Mouse (Mus musculus) G1E-ER4 (cell line): ENCODE measurements at regions not wholly inside any gene's neighbourhood (a gene's known extent, or its start where the extent isn't known, plus 50 kb on each side); places are given as distances from the start of the nearest gene placed in this dataset.

Experiments
- GATA1 ChIP-seq: IDR thresholded peaks from one replicate; pipeline ENCODE4 v1.8.0; 2012; ENCODE audit warnings: low read length, inconsistent platforms

- TF ChIP-seq GATA1 = no peak
Measured at GRCm38 (mm10) chr12:74534882-74535281, 218.7 kb upstream of the Gm11042 start.

- TF ChIP-seq GATA1 = no peak
Measured at GRCm38 (mm10) chr12:74528983-74529566, 212.9 kb upstream of the Gm11042 start.

DNA sequence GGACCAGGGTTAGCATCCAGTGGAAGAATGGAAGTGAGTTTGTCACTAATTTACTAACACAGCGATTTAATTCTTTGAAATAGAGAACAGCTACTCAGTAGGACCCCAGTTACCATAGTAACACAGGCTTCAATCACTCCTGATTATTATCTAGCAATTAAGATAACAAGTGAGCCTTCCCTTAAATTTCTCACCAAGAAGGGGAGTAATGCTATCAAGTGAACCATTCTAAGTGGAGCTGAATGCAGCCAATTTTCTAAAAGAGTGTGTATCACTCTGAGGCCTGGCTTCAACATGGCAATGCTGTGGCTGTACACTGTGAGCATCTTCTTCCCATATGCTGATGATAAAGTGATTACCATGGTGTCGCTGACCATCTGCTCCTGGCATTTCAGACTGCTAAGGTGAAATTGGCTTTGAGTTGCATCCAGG lies 211.0 kb upstream of the Gm11042 start:
- TF ChIP-seq GATA1 = no peak

- TF ChIP-seq GATA1 = no peak
Measured at GRCm38 (mm10) chr12:74523988-74524387, 207.8 kb upstream of the Gm11042 start.

DNA sequence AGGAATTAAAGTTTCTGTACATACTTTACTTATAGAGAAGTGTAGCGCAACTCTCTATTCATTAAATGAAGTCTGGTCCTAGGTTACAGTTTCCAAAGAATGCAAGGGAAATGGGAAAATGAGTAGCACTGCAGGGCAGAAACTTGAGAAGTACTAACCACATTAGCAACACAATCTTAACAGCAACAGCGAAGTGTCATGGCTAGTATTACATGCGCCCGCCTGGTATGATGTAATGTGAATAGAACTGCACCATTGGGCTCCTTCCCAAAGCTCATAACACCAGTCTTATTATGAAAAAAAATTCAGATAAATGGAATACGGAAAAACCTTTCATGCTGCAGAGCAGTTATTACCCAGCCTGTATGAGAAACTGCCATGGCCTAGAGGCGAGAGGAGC lies 201.8 kb upstream of the Gm11042 start:
- no peak for TF ChIP-seq GATA1

- no peak for TF ChIP-seq GATA1
Measured at GRCm38 (mm10) chr12:74516527-74516926, 200.3 kb upstream of the Gm11042 start.

DNA sequence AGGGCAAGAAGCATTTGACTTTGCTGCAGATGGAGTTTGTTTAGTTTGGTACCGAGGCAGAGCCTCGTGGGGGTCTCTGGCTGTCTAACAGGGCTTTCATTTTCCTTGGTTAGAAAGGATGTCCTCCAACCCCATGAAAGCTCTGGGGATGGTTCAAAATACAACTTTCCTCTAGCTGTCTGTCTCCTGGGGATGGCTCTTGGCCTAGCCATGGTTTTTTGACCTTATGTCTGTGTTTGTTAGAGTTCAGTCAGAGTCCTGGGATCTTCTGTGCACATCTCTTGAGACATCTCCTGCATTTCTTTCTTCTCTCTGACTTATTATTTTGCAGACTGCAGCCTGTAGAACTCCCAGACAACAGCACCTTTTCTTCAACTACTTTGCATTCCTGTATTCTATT lies 186.6 kb upstream of the Gm11042 start:
- no peak for TF ChIP-seq GATA1

DNA sequence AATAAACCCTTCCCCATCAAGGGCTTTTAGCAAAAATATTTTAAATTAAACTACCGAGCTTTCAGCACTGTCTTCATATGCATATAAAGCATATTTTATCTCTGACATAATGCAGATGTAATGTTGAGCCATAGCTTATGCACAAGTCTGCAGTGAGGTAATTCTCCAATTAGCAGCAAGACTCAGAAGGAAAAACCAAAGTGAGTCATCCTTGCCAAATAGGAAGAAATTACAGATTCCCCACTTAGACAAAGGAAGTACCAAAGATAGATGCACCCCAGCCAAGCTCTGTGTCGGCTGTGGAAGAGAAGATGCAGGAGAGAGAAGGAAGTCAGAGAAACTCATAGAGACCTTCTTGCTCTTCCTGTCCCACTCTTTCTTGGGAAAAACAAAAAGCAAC lies 161.4 kb upstream of the Gm11042 start:
- TF ChIP-seq GATA1 = no peak

DNA sequence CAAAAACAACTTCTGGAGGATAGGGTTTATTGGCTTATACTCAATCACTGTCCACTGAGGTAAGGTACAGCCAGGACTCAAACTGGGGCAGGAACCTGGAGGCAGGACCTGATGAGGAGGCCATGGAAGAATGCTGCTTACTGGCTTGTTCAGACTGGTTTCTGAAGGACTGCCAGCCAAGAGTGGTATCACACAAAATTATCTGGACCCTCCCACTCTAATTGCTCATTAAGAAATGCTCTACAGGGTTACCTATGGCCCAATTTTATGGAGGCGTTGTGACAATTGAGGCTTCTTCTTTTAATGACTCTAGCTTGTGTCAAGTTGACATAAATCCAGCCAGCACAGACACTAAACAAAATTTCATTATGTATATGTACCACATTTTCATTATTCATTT lies 158.5 kb upstream of the Gm11042 start:
- TF ChIP-seq GATA1 = no peak

DNA sequence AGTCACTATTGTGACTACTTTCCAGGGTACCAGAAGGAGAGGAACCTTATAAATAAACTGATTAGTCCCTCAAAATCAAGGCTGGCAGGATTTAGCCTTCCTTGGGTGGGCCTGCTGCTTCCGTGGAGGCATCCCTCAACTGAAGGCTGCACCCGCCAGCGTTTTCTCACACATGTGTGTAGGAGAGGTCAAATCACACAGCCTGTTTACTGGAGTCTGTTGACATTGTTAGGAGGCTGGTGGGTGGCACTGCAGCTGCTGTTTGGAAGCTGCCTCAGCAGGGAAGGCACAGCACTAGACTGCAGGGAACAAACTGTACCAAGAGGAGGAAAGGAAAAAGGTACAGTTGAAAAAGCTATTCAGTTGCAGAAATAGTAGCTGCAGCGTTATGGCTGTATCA lies 142.3 kb upstream of the Gm11042 start:
- TF ChIP-seq GATA1 = no peak

DNA sequence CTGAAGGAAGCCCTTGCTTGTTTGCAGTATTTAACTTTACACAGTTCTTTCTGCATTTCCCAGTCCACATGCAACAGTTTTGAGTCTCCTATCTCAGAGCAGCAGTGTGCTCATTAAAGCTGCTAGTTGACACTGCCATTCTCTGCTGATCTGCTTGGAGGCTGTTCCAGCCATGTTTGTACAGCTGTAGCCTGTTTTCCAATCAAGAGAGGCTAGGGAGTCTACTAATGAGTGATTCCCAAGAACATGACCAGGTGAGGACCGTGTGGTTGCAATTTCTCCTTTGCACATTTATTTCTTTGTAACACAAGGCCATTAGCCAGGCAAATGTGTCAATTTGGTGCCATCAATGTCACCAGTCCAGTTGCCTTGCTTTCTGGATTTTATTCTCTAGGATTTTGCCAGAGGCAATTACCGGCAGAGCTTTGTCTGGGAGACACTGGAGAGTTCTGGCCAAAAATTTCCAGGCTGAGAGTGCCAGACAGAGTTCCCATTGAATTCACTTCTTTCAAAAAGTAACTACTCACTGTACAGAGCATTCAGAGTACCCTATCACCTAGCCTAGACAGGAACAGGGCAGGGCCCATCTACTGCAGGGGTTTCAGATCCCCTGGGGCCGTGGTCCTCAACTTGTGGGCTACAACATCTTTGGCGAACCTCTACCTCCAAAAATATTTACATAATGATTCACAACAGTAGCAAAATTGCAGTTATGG lies 136.3 kb upstream of the Gm11042 start:
- TF ChIP-seq GATA1 = no peak

GRCm38 (mm10) chr12:74448248-74448647 lies 132.1 kb upstream of the Gm11042 start:
- TF ChIP-seq GATA1 = no peak

- no peak for TF ChIP-seq GATA1
Measured at GRCm38 (mm10) chr12:74434874-74435273, 118.7 kb upstream of the Gm11042 start.

DNA sequence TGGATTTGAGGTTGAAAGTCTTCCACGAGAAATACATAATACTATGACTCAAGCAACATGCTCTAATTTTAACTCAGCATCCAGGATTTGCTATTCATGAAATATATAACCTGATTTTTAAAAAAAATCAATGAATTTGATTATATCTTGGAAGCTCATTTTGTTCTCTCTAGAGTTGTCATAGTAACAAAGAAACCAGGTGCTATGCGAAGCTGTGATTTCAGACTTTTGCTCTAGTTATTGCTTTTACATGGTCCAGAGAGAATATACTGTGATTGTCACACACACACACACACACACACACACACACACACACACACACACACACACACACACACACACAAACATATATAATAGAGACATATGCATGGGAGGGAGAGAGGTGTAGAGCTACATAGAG lies 98.5 kb upstream of the Gm11042 start:
- TF ChIP-seq GATA1 = no peak

DNA sequence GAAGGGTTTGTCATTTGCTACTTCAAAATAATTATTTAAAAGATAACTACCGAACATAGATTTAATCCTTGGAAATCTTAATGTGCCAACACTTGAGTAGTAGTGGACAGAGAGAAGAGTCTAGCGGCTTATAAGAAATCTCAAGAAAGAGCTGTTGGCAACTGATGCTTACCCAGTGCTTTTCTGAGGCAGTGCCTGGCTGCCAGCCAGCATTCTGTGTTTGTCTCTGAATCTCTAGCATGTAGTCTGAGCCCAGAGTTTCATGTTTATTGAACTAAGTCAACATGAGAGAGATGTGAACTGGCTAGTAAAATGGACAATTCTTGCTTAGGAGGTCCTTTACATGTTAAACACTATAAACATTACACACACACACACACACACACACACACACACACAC lies 94.3 kb upstream of the Gm11042 start:
- no peak for TF ChIP-seq GATA1

DNA sequence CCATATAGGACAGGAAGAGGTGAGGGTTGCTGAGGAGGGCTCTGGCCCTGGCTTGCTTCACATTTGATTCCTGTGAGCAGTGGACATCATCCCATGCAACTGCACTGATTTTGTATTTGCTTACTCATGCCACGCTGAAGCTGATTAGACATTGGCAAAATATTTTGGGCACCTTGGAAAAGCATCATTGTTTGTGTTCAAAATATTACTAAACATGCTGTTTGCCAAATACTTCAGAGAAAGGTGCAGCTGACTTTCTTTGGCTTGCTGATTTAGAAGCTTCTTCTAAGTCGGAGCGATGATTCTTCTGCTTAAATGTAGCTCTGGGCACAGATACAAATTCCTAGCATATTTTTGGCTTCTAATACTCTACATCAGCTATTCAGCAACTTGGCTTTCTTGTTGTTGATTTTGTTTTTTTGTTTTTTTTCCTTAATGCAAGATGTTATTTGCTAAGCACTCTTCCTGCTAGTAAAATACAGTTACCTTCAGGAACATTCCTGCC lies 91.4 kb upstream of the Gm11042 start:
- no peak for TF ChIP-seq GATA1

DNA sequence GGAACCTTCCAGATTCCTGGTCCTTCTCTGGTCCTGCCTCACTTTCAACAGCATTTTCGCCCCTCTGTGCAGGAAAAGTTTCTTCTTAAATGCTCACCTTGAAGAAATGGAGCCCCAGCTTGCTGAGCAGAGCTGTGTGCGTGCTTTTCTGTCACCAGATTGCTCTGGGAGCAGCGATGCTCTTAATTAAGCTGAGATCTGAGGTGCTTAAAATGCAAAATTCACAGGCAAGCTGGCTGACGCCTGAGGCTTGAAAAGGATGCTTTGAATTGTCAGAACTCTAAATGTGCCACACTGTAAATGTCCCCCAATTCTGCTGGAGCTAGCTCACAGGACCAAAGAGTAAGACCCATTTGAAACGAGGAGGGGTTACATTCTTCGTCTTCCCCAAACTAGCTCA lies 73.6 kb upstream of the Gm11042 start:
- TF ChIP-seq GATA1 = no peak
